Mouse (Mus musculus) MEL (cell line): ENCODE results near the gene Gm12184.

Experiments used
- CTCF ChIP-seq, 3 experiments: IDR thresholded peaks in 2 of 3; conservative IDR thresholded peaks in 1 of 3; 2 replicates each; pipeline ENCODE4 v1.5.1; 2011 to 2012; ENCODE audit warnings: low read length in 3 of 3, low read depth in 2 of 3, mild to moderate bottlenecking in 2 of 3, improper control_type of control experiment in 1 of 3, inconsistent platforms in 1 of 3, mixed read lengths in 1 of 3, moderate library complexity in 1 of 3; ENCODE audit not compliant: control insufficient read depth in 1 of 3, insufficient read depth in 1 of 3, poor library complexity in 1 of 3, severe bottlenecking in 1 of 3
- MYC ChIP-seq: IDR thresholded peaks from 2 replicates; pipeline ENCODE4 v1.6.1; 2011; ENCODE audit warnings: low read depth, mild to moderate bottlenecking, low read length, improper control_type of control experiment, moderate library complexity
- NRF1 ChIP-seq: IDR thresholded peaks from 2 replicates; pipeline ENCODE4 v1.6.1; 2014; ENCODE audit warnings: low read depth, mild to moderate bottlenecking, inconsistent platforms, low read length, improper control_type of control experiment, moderate library complexity; ENCODE audit not compliant: poor library complexity, insufficient read depth, severe bottlenecking
- ZMIZ1 ChIP-seq: IDR thresholded peaks from 2 replicates; pipeline ENCODE4 v1.6.1; 2012; ENCODE audit warnings: low read depth, mild to moderate bottlenecking, inconsistent platforms, low read length, improper control_type of control experiment, moderate library complexity

DNA sequence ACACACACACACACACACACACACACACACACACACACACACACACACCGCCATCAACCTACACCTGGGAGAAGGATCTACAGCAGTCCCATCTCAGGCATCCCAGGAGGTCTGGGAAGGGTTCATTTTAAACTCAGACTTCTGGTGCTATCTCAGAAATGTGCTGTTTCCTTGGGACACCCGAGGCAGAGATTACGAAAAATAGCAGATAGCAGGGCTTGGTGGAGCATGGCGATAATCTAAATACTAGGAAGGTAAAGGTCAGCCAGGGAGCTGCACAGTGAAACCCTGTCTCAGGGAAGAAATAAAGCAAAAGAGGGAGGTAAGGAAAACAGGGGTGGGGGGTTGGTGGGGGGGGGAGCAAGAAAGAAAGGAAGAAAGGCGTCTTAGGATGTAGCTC is 29.2 kb downstream of the Gm12184 start:
- TF ChIP-seq NRF1 = 0 out of 2 replicates have a peak, but pooled peaks have one; percentile 6
- TF ChIP-seq CTCF (IDR thresholded peaks at IDR 0.05 in 2 of 3, conservative IDR thresholded peaks at IDR 0.05 in 1 of 3; ENCODE audit: control insufficient read depth in 1 of 3, insufficient read depth in 1 of 3, low read depth in 2 of 3, low read length in 3 of 3, poor library complexity in 1 of 3, severe bottlenecking in 1 of 3) = no peak
- TF ChIP-seq MYC = no peak
- no peak for TF ChIP-seq ZMIZ1
